Mouse (Mus musculus) stomach, embryonic 16.5 days (tissue): ENCODE measurements around the gene Gm14419. TPM values are rescaled to one million over a fixed set of nuclear protein-coding genes. Genes with fewer than 3 reads are reported as not detected.
"Not testable (repeated sequence)": the region's sequence is repeated elsewhere in the genome, so short reads cannot be mapped to it uniquely, and the experiment has no call there.

Experiments used
- ATAC-seq: fragments of 200-750 bp; cut with Nextera tagmentation; 2 replicates; pipeline ENCODE4 v1.8.0; 2017; ENCODE audit warnings: moderate number of reproducible peaks, moderate TSS enrichment; ENCODE audit not compliant: insufficient read depth, low FRiP score
- H3K27ac ChIP-seq: fragments of 300-500 bp; sonication (generic); 2 replicates; pipeline ENCODE4 v1.5.1; 2014; ENCODE audit warnings: low read length
- H3K27me3 ChIP-seq: fragments of 300-500 bp; sonication (generic); 2 replicates; pipeline ENCODE4 v1.6.1; 2014; ENCODE audit warnings: low read length, control low read depth, mixed read lengths; ENCODE audit not compliant: control insufficient read depth, insufficient read depth
- H3K36me3 ChIP-seq: fragments of 300-500 bp; sonication (generic); 2 replicates; pipeline ENCODE4 v1.6.1; 2014; ENCODE audit warnings: low read length; ENCODE audit not compliant: control insufficient read depth, insufficient read depth
- H3K4me1 ChIP-seq: fragments of 300-500 bp; sonication (generic); 2 replicates; pipeline ENCODE4 v1.6.1; 2014; ENCODE audit warnings: low read length, control low read depth, mixed read lengths; ENCODE audit not compliant: control insufficient read depth, insufficient read depth
- H3K4me2 ChIP-seq: fragments of 300-500 bp; sonication (generic); 2 replicates; pipeline ENCODE4 v1.6.1; 2014; ENCODE audit warnings: low read depth, low read length, mixed read lengths
- H3K4me3 ChIP-seq: fragments of 300-500 bp; sonication (generic); replicated peaks from 2 replicates; pipeline ENCODE4 v1.5.1; 2014; ENCODE audit warnings: mild to moderate bottlenecking, low read length
- H3K9ac ChIP-seq: fragments of 300-500 bp; sonication (generic); 2 replicates; pipeline ENCODE4 v1.6.1; 2014; ENCODE audit warnings: low read length
- H3K9me3 ChIP-seq: fragments of 300-500 bp; sonication (generic); replicated peaks from 2 replicates; pipeline ENCODE4 v1.6.1; 2016; ENCODE audit warnings: low read length, control low read depth; ENCODE audit not compliant: control insufficient read depth
- WGBS: fragments of 180-500 bp; shearing (Covaris S2); extraction: QIAGEN DNeasy Blood & Tissue Kit; methylation state at CpG from one replicate; pipeline ENCODE4 v1.1.7; 2014; 5-methylcytosine and 5-hydroxymethylcytosine counted together
- polyA plus RNA-seq: library from polyadenylated mRNA; unstranded; fragments of >200 nt; fragmentation: Nextera tagmentation; extraction: Ambion mirVana; gene quantifications from 2 replicates; pipeline ENCODE4 v1.2.1, GENCODE M21; 2015

The Gm14419 gene
- polyA plus RNA-seq = 7.0 and 8.2 TPM in 2 replicates

DNA sequence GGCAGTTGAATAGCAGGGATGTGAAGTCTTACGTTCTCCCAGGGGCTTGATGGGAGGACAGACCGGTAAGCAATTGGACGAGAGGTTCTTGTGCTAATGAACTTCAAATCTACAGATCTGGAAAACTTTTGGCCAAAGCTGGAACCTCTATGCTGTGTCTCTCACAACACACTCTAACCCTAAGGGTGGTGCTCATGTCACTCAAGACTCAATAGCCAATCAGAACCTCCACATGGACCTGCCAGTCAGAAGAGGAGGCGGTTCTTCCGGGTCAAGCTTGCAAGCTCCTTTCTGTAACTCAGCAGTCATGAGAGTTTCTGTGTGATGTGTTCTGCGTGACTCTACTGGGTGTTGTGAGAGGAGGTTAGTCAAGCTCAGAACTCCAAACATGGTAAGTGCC is at the start of gene Gm14419:
Gene Gm14419, plus strand, starts transcription at position 301 of the 400 bp plus-strand sequence.
- not testable (repeated sequence) for ATAC-seq, H3K4me1 ChIP-seq, H3K9me3 ChIP-seq, H3K4me2 ChIP-seq, H3K4me3 ChIP-seq, H3K27ac ChIP-seq, H3K27me3 ChIP-seq, H3K36me3 ChIP-seq, H3K9ac ChIP-seq
- WGBS = no CpG with 5 or more reads among the region's 6 CpGs

Other genes starting within 250 kb of the Gm14419 start
- 13.1 and 17.1 TPM in 2 replicates for gene Gm14295, start 202.3 kb upstream of the Gm14419 start, polyA plus RNA-seq
- not detected in 2 replicates for gene Gm14408, start 169.8 kb upstream of the Gm14419 start, polyA plus RNA-seq
- gene Gm14296, start 73.1 kb upstream of the Gm14419 start, polyA plus RNA-seq = 7.8 and 12.0 TPM in 2 replicates
- not detected in 2 replicates for gene Gm14401, start 73.4 kb downstream of the Gm14419 start, polyA plus RNA-seq
- 21.8 TPM in 2 replicates for gene Gm14410, start 205.5 kb downstream of the Gm14419 start, polyA plus RNA-seq